Mouse (Mus musculus) ovary, adult 18-20 months (tissue): ENCODE data around the gene Pigf.
A peak's percentile ranks its signal among the peaks of the same experiment; 100 is the strongest.
"Not testable (repeated sequence)": the region's sequence is repeated elsewhere in the genome, so short reads cannot be mapped to it uniquely, and the experiment has no call there.

Experiments
- DNase-seq: peaks from one replicate; pipeline ENCODE4 v3.0.0; 2022; ENCODE audit warnings: low spot score, mixed read lengths

Gene Pigf

GRCm38 (mm10) chr17:87025269-87025949 lies at the start of gene Pigf, which contains the start of gene Cript:
Gene Pigf (minus strand): TSS chr17:87025406.
Gene Cript (plus strand): TSS chr17:87025550.
- peak; percentile 95 for DNase-seq

- DNase-seq, result no peak
Measured at GRCm38 (mm10) chr17:87073470-87073869, 48.3 kb upstream of the Pigf start.

- no peak for DNase-seq
Measured at GRCm38 (mm10) chr17:87072766-87073440, 47.7 kb upstream of the Pigf start.

- DNase-seq, result not testable (repeated sequence)
Measured at GRCm38 (mm10) chr17:87072183-87072582, 47.0 kb upstream of the Pigf start.

GRCm38 (mm10) chr17:87068997-87069396 lies 43.8 kb upstream of the Pigf start:
- no peak for DNase-seq

GRCm38 (mm10) chr17:87063969-87064368 lies 38.8 kb upstream of the Pigf start:
- DNase-seq, result no peak

GRCm38 (mm10) chr17:87063461-87063860 lies 38.3 kb upstream of the Pigf start:
- no peak for DNase-seq

GRCm38 (mm10) chr17:87062639-87063038 lies 37.4 kb upstream of the Pigf start:
- no peak for DNase-seq

- peak; percentile 51 for DNase-seq
Measured at GRCm38 (mm10) chr17:87057486-87058266, 32.5 kb upstream of the Pigf start.

GRCm38 (mm10) chr17:87056761-87057160 lies 31.6 kb upstream of the Pigf start:
- DNase-seq, result no peak

GRCm38 (mm10) chr17:87055663-87056062 lies 30.5 kb upstream of the Pigf start:
- no peak for DNase-seq

GRCm38 (mm10) chr17:87055051-87055459 lies 29.8 kb upstream of the Pigf start:
- DNase-seq, result peak; percentile 55

- DNase-seq, result no peak
Measured at GRCm38 (mm10) chr17:87053921-87054320, 28.7 kb upstream of the Pigf start.

GRCm38 (mm10) chr17:87052432-87052831 lies 27.2 kb upstream of the Pigf start:
- no peak for DNase-seq

GRCm38 (mm10) chr17:87051652-87052051 lies 26.4 kb upstream of the Pigf start:
- no peak for DNase-seq

- DNase-seq, result peak; percentile 79
Measured at GRCm38 (mm10) chr17:87050469-87051175, 25.4 kb upstream of the Pigf start.

GRCm38 (mm10) chr17:87049696-87050095 lies 24.5 kb upstream of the Pigf start:
- DNase-seq, result no peak

GRCm38 (mm10) chr17:87044796-87045195 lies 19.6 kb upstream of the Pigf start:
- no peak for DNase-seq

- DNase-seq, result peak; percentile 68
Measured at GRCm38 (mm10) chr17:87044364-87044763, 19.2 kb upstream of the Pigf start.

- no peak for DNase-seq
Measured at GRCm38 (mm10) chr17:87041739-87042138, 16.5 kb upstream of the Pigf start.

GRCm38 (mm10) chr17:87038496-87038895 lies 13.3 kb upstream of the Pigf start:
- DNase-seq, result no peak
